Mouse (Mus musculus): Measurements from ENCODE around the gene March1. TPM values are rescaled to one million over a fixed set of nuclear protein-coding genes. Genes with fewer than 3 reads are reported as not detected.
A peak's percentile ranks its signal among the peaks of the same experiment; 100 is the strongest.

Gene March1
- total and polyA plus RNA-seq, 2 experiments from 2014 or later, result 42.8 to 47.5 TPM

DNA sequence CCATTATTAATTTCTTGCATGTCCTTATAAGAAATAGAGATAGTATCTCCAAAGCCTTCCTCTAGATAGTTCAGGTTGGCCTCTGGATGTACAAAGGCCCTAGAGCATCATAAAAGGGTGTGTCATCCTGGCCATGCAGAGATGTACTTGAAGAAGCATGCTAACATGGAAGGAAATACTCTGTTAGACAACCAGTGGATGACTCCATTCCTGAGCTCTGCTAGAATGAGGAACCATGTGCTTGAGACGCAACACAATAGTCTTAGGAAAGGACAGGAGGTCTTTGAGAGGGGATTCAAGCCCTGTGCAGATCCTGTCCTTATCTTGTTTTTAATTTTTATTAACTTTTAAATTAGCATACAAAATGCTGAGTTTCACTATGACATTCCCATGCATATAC, 819.1 kb downstream of the March1 start:
- no peak overlapping the region for H3K4me3 ChIP-seq (ENCODE audit: low read length)
- no peak overlapping the region for H3K4me2 ChIP-seq (ENCODE audit: low read depth, low read length)
- H3K27ac ChIP-seq, result no peak overlapping the region
- H3K36me3 ChIP-seq (ENCODE audit: insufficient read depth, low read length), result no peaks in the 10 kb centered on the region
- no peak for TF ChIP-seq CTCF (IDR thresholded peaks at IDR 0.05; ENCODE audit: low read depth)
- no peak overlapping the region for H3K9ac ChIP-seq (replicated peaks; ENCODE audit: low read length)
- ATAC-seq (no peak), DNase-seq (ENCODE audit: low spot score) (no peak)
- 100% methylated on average over 1 of the region's 1 CpGs for WGBS
- no peaks in the 10 kb centered on the region for H3K4me1 ChIP-seq (ENCODE audit: insufficient read depth, low read length)
- no peaks in the 10 kb centered on the region for H3K9me3 ChIP-seq (ENCODE audit: low read length)
- H3K27me3 ChIP-seq (ENCODE audit: insufficient read depth, low read length), result no peaks in the 10 kb centered on the region

DNA sequence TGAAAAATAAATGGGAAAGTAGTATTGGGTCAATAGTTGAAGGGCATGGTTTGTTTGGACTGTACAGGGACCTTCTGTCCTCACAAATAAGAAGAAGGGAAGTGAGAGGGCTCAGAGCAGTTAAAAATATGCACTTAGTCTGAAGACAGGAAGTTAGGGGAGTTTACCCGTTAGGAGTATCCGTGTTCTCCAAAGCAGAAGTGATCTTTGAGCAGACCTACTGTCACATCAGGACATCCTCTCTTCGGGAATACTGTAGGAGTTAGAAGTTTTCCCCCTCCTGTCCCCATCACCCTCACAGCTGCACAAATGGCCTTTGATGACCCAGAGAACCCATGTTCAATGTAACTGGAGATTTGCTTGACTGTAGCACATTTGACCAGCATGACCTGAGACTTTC, 820.2 kb downstream of the March1 start:
- Histone ChIP-seq H3K27ac (no peak overlapping the region), H3K9me3 (ENCODE audit: low read length) (no peaks in the 10 kb centered on the region), H3K9ac (replicated peaks; ENCODE audit: low read length) (no peak overlapping the region), H3K4me3 (ENCODE audit: low read length) (no peak overlapping the region), H3K27me3 (ENCODE audit: insufficient read depth, low read length) (no peaks in the 10 kb centered on the region), H3K36me3 (ENCODE audit: insufficient read depth, low read length) (no peaks in the 10 kb centered on the region), H3K4me1 (ENCODE audit: insufficient read depth, low read length) (no peaks in the 10 kb centered on the region), H3K4me2 (ENCODE audit: low read depth, low read length) (no peak overlapping the region)
- no peak for DNase-seq (ENCODE audit: low spot score)
- ATAC-seq, result no peak
- WGBS, result 82% methylated on average over 3 of the region's 3 CpGs
- no peak for TF ChIP-seq CTCF (IDR thresholded peaks at IDR 0.05; ENCODE audit: low read depth)

DNA sequence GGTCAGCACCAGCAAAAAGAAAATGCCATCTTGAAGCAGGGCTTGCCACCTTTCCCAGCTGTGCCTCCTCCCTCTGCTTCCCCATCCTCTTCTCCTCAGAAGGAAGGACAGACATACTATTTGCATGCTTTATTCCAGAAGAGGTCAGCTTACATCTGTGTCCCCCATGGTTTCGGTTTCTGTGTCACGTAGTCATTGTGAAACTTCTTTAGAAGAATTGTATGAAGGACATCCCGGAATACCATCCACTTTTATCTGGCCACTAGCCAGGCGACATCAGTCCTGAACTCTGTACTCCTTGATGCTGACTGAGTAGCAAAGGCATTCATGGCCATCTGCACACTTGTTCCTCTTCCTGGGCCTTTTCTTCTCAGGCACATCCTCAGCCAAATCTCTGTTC, 820.8 kb downstream of the March1 start:
- H3K4me1 ChIP-seq (ENCODE audit: insufficient read depth, low read length), result no peaks in the 10 kb centered on the region
- no peaks in the 10 kb centered on the region for H3K36me3 ChIP-seq (ENCODE audit: insufficient read depth, low read length)
- H3K27ac ChIP-seq, result no peak overlapping the region
- no peak overlapping the region for H3K9ac ChIP-seq (replicated peaks; ENCODE audit: low read length)
- no peak for TF ChIP-seq CTCF (IDR thresholded peaks at IDR 0.05; ENCODE audit: low read depth)
- H3K9me3 ChIP-seq (ENCODE audit: low read length), result no peaks in the 10 kb centered on the region
- 83% methylated on average over 4 of the region's 4 CpGs for WGBS
- no peak for ATAC-seq
- no peaks in the 10 kb centered on the region for H3K27me3 ChIP-seq (ENCODE audit: insufficient read depth, low read length)
- DNase-seq (ENCODE audit: low spot score), result no peak
- H3K4me3 ChIP-seq (ENCODE audit: low read length), result no peak overlapping the region
- no peak overlapping the region for H3K4me2 ChIP-seq (ENCODE audit: low read depth, low read length)

DNA sequence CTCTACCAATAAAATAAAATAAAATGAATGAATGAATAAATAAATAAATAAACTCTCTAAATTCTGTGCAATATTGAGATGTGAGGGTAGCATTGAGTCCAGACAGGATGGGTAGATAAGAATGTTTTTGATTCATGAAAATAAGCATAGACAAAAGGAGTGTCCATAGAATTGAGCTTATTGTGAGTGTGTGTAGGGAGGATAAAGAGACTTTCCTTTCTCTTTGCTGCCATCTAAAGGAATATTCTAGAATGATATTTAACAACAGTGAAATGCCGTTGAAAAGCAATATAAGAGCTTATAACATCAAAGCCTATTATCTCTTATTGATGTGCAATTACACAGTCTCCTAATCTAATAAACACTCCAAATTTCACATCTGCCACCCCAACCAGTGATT, 823.4 kb downstream of the March1 start:
- no peak overlapping the region for H3K4me2 ChIP-seq (ENCODE audit: low read depth, low read length)
- no peaks in the 10 kb centered on the region for H3K9me3 ChIP-seq (ENCODE audit: low read length)
- no peak overlapping the region for H3K9ac ChIP-seq (replicated peaks; ENCODE audit: low read length)
- H3K36me3 ChIP-seq (ENCODE audit: insufficient read depth, low read length), result no peaks in the 10 kb centered on the region
- 0 out of 2 replicates have a peak, but pooled peaks have one; percentile 51 for ATAC-seq
- no peak overlapping the region for H3K27ac ChIP-seq
- 0% methylated on average over 1 of the region's 1 CpGs for WGBS
- peak; percentile 65 for TF ChIP-seq CTCF (IDR thresholded peaks at IDR 0.05; ENCODE audit: low read depth)
- no peak overlapping the region for H3K4me3 ChIP-seq (ENCODE audit: low read length)
- peak; percentile 71 for DNase-seq (ENCODE audit: low spot score)
- H3K4me1 ChIP-seq (ENCODE audit: insufficient read depth, low read length), result no peaks in the 10 kb centered on the region
- no peaks in the 10 kb centered on the region for H3K27me3 ChIP-seq (ENCODE audit: insufficient read depth, low read length)

DNA sequence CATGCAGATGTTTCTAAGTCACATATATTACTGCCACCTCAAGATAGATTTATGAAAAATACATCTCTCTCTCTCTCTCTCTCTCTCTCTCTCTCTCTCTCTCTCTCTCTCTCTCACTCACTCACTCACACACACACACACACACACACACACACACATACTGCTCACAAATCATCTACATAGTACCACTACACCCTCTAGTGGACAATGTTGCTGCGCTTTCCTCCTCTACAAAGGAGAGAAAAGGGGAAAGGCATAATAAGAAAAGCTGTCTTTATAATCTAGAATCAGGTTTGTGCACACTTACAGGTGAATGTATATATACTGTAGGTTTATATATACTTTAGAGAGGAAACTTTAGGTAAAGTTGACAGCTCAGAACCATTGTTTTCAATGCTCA, 825.1 kb downstream of the March1 start:
- Histone ChIP-seq H3K27ac (no peak overlapping the region), H3K9me3 (ENCODE audit: low read length) (no peaks in the 10 kb centered on the region), H3K4me3 (ENCODE audit: low read length) (no peak overlapping the region), H3K4me2 (ENCODE audit: low read depth, low read length) (no peak overlapping the region), H3K27me3 (ENCODE audit: insufficient read depth, low read length) (no peaks in the 10 kb centered on the region), H3K4me1 (ENCODE audit: insufficient read depth, low read length) (no peaks in the 10 kb centered on the region), H3K9ac (replicated peaks; ENCODE audit: low read length) (no peak overlapping the region), H3K36me3 (ENCODE audit: insufficient read depth, low read length) (no peaks in the 10 kb centered on the region)
- ATAC-seq (peak; percentile 55; the same call in 1 of the 2 replicates), DNase-seq (ENCODE audit: low spot score) (peak; percentile 85)
- 15% methylated on average over 1 of the region's 1 CpGs for WGBS
- TF ChIP-seq CTCF (IDR thresholded peaks at IDR 0.05; ENCODE audit: low read depth), result peak; percentile 87

DNA sequence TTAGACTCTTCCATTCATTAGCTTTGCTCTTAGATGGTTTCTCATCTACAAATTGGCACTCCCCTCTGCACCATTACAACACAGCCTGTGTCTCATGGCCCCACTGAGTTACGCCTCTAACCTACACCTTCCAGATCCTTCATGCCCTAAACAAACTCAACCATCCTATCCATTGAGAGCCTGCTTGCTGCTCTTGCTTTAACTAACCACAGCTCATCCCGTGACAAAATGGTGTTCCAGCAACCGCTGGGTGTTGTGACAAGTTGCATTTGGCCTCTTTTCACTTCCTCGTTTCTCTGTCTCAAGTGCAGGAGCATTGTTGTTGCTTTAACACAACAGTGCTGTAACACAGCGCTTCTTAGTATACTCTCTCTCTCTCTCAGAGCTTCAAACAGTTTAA, 826.4 kb downstream of the March1 start:
- no peaks in the 10 kb centered on the region for H3K9me3 ChIP-seq (ENCODE audit: low read length)
- no peak for ATAC-seq
- H3K9ac ChIP-seq (replicated peaks; ENCODE audit: low read length), result no peak overlapping the region
- H3K4me1 ChIP-seq (ENCODE audit: insufficient read depth, low read length), result no peaks in the 10 kb centered on the region
- no peak for DNase-seq (ENCODE audit: low spot score)
- H3K4me3 ChIP-seq (ENCODE audit: low read length), result no peak overlapping the region
- H3K4me2 ChIP-seq (ENCODE audit: low read depth, low read length), result no peak overlapping the region
- H3K27me3 ChIP-seq (ENCODE audit: insufficient read depth, low read length), result no peaks in the 10 kb centered on the region
- H3K36me3 ChIP-seq (ENCODE audit: insufficient read depth, low read length), result no peaks in the 10 kb centered on the region
- H3K27ac ChIP-seq, result no peak overlapping the region
- TF ChIP-seq CTCF (IDR thresholded peaks at IDR 0.05; ENCODE audit: low read depth), result no peak
- WGBS, result 84% methylated on average over 5 of the region's 5 CpGs

DNA sequence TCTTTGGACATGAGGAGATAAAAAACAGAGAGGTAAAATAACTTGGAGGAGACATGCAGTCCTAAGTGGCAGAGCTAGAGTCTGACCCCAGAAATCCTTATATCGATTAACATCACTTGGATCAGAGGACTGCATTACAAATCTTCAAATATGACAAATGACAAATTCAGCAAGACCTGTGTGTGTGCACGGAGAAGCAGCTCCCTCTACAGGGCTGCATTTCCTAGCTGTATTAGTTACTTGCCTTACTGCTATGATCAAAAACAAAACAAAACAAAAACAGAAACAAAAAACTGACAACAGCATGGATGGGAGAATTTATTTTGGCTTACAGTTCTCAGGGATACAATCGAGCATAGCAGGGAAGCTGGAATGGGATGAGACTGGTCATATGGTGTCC, 827.7 kb downstream of the March1 start:
- Histone ChIP-seq H3K4me3 (ENCODE audit: low read length) (no peak overlapping the region), H3K9ac (replicated peaks; ENCODE audit: low read length) (no peak overlapping the region), H3K27me3 (ENCODE audit: insufficient read depth, low read length) (no peaks in the 10 kb centered on the region), H3K27ac (no peak overlapping the region), H3K9me3 (ENCODE audit: low read length) (no peaks in the 10 kb centered on the region), H3K4me1 (ENCODE audit: insufficient read depth, low read length) (no peaks in the 10 kb centered on the region), H3K4me2 (ENCODE audit: low read depth, low read length) (no peak overlapping the region), H3K36me3 (ENCODE audit: insufficient read depth, low read length) (no peaks in the 10 kb centered on the region)
- ATAC-seq, result no peak
- TF ChIP-seq CTCF (IDR thresholded peaks at IDR 0.05; ENCODE audit: low read depth), result peak; percentile 31; the same call in 1 of the 2 replicates
- 83% methylated on average over 3 of the region's 3 CpGs for WGBS
- no peak for DNase-seq (ENCODE audit: low spot score)
